Mouse (Mus musculus): ENCODE measurements at regions not wholly inside any gene's neighbourhood (a gene's known extent, or its start where the extent isn't known, plus 50 kb on each side); places are given as distances from the start of the nearest gene placed in this dataset.
A peak's percentile ranks its signal among the peaks of the same experiment; 100 is the strongest.
"Not testable (repeated sequence)": the region's sequence is repeated elsewhere in the genome, so short reads cannot be mapped to it uniquely, and the experiment has no call there.

DNA sequence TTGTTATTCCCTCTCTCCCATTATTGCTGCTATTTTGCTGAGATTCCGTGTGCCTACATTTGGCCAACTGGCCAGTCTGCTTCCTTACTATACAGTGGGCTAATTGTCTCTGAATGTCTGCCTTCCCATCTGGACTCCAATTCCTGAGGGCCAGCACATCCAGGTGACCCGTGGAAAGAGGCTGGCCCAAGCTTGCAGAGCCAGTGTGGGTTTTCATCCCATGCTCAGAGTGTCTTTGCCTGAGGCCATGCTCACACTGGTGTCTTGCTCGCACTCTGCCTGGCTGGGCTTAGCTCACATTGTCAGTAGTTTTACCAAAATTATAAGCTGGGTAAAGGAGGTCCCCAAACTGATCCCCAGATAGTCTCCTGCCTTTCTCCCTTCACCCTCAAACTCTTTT lies 223.3 kb downstream of the Bcl11a start:
- Histone ChIP-seq H3K4me2 (replicated peaks) (no peak overlapping the region), H3K27ac (no peak overlapping the region), H3K9ac (no peak overlapping the region), H3K9me3 (no peaks in the 10 kb centered on the region), H3K27me3 (replicated peaks) (no peaks in the 10 kb centered on the region), H3K4me1 (peaks cover 34% of the 10 kb centered on the region), H3K4me3 (no peak overlapping the region), H3K36me3 (no peaks in the 10 kb centered on the region)
- WGBS, result 70% methylated on average over 3 of the region's 3 CpGs
- ATAC-seq (ENCODE audit: low FRiP score, low read depth), result no peak

DNA sequence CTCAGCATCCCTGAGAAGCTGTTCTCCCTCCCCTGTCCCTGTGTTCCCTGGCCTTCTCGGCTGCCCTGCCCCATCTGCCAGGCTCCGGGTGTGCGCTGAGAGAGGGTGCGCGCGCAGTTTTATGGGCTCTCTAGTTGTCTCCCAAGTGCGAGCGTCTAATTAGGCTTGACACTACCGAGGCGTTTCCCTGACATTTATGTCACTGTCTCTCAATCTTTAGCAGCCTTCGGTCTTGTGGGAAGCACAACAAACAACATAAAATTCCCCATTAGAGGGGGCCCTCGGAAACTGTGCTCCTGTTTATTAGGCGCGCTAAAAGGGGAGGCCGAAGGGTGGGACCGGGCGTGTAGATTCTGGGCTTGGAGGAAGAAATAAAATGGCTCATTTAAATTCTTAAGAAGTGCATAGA lies 227.3 kb downstream of the Bcl11a start:
- H3K9me3 ChIP-seq, result no peaks in the 10 kb centered on the region
- no peak overlapping the region for H3K9ac ChIP-seq
- no peaks in the 10 kb centered on the region for H3K36me3 ChIP-seq
- H3K27ac ChIP-seq, result no peak overlapping the region
- H3K4me3 ChIP-seq, result peak overlapping the region; percentile 22; the same call in 1 of the 2 replicates
- peaks cover 38% of the 10 kb centered on the region for H3K4me1 ChIP-seq
- H3K4me2 ChIP-seq (replicated peaks), result peak overlapping the region; percentile 61
- peak; percentile 90 for ATAC-seq (ENCODE audit: low FRiP score, low read depth)
- no peaks in the 10 kb centered on the region for H3K27me3 ChIP-seq (replicated peaks)
- WGBS, result 2% methylated on average over 17 of the region's 17 CpGs

DNA sequence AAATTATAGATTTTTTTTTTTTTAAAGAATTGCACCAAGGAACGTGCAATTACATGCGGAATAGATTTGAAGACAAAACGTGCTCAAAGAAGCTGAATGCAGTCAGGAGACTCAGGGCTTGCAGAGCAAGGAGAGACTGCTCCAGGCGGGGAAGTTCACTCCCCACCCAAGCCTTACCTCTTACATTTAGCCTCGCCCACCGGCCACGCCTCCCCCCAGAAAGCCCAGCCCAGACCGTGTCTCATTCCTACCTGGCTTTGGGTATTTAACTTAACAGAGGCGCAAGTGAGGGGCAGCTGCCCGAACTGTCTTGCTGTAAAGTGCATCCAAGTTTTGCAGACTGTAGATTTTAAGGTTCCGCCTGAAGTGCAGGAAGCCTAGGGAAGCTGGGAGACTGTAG lies 227.8 kb downstream of the Bcl11a start:
- 8% methylated on average over 11 of the region's 11 CpGs for WGBS
- H3K9me3 ChIP-seq, result peaks cover 4% of the 10 kb centered on the region; the same call in 1 of the 2 replicates
- H3K27me3 ChIP-seq (replicated peaks), result no peaks in the 10 kb centered on the region
- H3K4me1 ChIP-seq, result peaks cover 38% of the 10 kb centered on the region
- no peak overlapping the region for H3K27ac ChIP-seq
- ATAC-seq (ENCODE audit: low FRiP score, low read depth), result peak; percentile 35; the same call in 1 of the 2 replicates
- H3K36me3 ChIP-seq, result no peaks in the 10 kb centered on the region
- H3K4me3 ChIP-seq, result no peak overlapping the region
- peak overlapping the region; percentile 61 for H3K4me2 ChIP-seq (replicated peaks)
- H3K9ac ChIP-seq, result no peak overlapping the region

DNA sequence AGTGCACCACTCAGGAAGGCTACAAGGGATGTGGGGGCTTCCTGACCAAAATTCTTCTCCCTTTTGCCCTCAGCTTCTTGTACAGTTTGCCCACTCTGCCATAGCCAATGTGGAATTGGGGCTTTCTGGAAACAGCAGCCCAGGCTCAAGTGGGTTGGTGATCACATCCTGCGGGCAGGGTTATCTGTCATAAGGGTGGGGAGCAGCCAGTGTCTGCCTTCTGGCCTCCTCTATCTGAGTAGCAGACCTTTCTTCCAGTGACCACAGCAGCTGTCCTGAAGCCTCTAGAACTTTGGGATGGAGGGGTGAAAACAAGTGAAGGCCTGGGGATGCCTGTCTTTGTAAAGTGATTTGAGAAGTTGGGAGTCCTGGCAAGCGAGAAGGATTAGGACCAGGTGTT lies 228.2 kb downstream of the Bcl11a start:
- no peak overlapping the region for H3K4me3 ChIP-seq
- H3K27me3 ChIP-seq (replicated peaks), result no peaks in the 10 kb centered on the region
- H3K27ac ChIP-seq, result no peak overlapping the region
- no peak overlapping the region for H3K9ac ChIP-seq
- H3K36me3 ChIP-seq, result no peaks in the 10 kb centered on the region
- H3K9me3 ChIP-seq, result peaks cover 4% of the 10 kb centered on the region; the same call in 1 of the 2 replicates
- peak overlapping the region; percentile 61 for H3K4me2 ChIP-seq (replicated peaks)
- 77% methylated on average over 2 of the region's 2 CpGs for WGBS
- ATAC-seq (ENCODE audit: low FRiP score, low read depth), result no peak
- H3K4me1 ChIP-seq, result peaks cover 38% of the 10 kb centered on the region

DNA sequence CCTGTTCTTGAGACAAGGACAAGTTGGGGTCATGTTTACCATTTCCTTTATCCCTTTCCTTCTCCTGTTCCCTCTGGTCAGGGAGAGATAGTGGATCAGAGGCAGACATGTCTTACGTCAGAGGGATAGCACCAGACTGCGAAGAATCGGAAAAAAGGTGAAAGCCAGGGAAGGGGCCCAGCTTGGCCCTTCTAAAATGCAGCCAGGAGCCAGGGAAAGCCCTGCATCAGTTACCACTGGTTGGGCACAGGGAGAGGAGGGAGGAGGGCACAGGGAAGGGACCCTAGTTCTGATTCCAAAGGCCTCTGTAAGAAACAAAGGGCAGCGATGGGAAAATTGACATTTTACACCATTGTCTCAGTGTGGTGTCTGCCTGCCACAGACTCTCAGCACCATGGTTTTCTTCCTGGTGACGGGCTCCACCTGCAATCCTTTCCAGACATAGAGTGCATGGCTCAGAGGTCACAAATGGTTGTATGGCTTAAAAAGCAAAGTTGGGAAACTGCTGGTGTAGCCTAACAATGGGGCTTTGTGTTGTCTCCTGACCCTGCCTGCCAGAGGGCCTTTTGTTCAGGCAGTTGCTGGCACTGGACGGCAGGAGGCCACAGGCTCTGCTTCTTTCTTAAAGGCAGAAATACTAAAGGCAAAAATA lies 229.9 kb downstream of the Bcl11a start:
- Histone ChIP-seq H3K9ac (no peak overlapping the region), H3K27me3 (replicated peaks) (no peaks in the 10 kb centered on the region), H3K27ac (no peak overlapping the region), H3K4me3 (no peak overlapping the region), H3K36me3 (no peaks in the 10 kb centered on the region), H3K4me1 (peaks cover 38% of the 10 kb centered on the region), H3K9me3 (peaks cover 4% of the 10 kb centered on the region; the same call in 1 of the 2 replicates), H3K4me2 (replicated peaks) (no peak overlapping the region)
- ATAC-seq (ENCODE audit: low FRiP score, low read depth), result 0 out of 2 replicates have a peak, but pooled peaks have one; percentile 14
- 20% methylated on average over 6 of the region's 6 CpGs for WGBS

DNA sequence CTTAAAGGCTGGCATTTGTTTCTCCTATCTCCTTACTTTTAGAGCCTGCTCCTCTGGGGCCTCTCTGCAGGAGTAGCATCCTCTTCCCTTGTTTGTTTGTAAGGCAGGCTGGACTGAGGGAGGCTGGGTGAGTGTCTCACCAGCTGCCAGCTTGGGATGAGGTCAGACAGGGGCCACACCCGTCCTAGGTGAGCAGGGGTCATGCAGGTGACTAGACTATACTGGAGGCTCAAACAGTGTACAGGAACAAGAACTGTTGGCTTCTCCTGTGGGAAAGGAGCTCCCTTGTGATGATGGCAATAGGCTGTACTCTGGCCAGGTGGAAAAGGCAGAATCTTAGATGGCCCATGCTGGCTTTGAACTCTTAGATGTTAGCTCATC lies 230.4 kb downstream of the Bcl11a start:
- 4% methylated on average over 1 of the region's 1 CpGs for WGBS
- no peak overlapping the region for H3K4me2 ChIP-seq (replicated peaks)

DNA sequence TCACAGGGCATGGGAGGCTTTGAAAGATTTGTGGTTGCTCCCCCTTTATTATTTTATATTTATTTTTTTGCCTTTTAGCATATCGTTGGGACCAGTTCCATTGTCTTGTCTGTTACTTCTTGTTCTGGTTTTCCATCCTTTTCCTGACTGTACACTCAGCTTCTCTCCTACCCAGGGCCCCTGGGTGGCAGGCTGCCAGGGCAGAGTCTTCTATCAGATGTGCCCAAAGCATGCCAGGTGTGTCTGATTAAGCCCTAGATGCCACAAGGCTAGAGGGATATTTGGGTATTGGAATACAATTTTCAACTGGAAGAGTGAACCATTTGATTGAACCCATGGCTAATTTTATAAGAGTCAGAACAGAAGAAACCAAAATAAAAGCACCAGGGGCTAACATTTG lies 236.2 kb downstream of the Bcl11a start:
- H3K4me1 ChIP-seq, result no peaks in the 10 kb centered on the region
- ATAC-seq (ENCODE audit: low FRiP score, low read depth), result no peak
- no peaks in the 10 kb centered on the region for H3K27me3 ChIP-seq (replicated peaks)
- no peak overlapping the region for H3K4me3 ChIP-seq
- H3K4me2 ChIP-seq (replicated peaks), result no peak overlapping the region
- H3K27ac ChIP-seq, result no peak overlapping the region
- H3K9ac ChIP-seq, result no peak overlapping the region
- WGBS, result 81% methylated on average over 1 of the region's 1 CpGs
- H3K9me3 ChIP-seq, result peaks cover 4% of the 10 kb centered on the region; the same call in 1 of the 2 replicates
- H3K36me3 ChIP-seq, result no peaks in the 10 kb centered on the region

More for the DNA sequence above, 230.4 kb downstream of the Bcl11a start:
- Histone ChIP-seq H3K27me3 (replicated peaks) (no peaks in the 10 kb centered on the region), H3K4me3 (no peak overlapping the region), H3K9me3 (peaks cover 4% of the 10 kb centered on the region; the same call in 1 of the 2 replicates), H3K4me1 (peaks cover 38% of the 10 kb centered on the region), H3K9ac (no peak overlapping the region), H3K36me3 (no peaks in the 10 kb centered on the region), H3K27ac (no peak overlapping the region)
- ATAC-seq (ENCODE audit: low FRiP score, low read depth), result 0 out of 2 replicates have a peak, but pooled peaks have one; percentile 28

DNA sequence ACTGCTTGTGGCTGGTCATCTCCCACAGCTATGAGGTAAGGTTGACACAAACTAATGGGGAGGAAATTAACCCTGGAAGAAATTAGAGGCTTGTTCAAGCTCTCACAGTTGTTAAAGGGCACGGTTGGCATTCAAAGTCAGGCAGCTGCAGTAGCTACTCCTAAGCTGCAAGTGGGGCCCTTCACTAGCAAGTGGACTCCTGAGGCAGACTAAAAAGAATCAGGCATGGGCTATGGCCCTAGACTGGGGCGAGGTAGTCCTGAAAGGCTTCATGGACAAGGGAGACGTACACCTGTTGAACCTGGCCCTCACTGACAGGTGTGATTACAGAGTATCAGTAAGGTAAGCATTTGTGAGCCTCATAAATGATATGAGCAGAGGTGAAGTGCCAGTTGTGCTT lies 237.7 kb downstream of the Bcl11a start:
- Histone ChIP-seq H3K27ac (no peak overlapping the region), H3K4me3 (no peak overlapping the region), H3K9ac (no peak overlapping the region), H3K27me3 (replicated peaks) (no peaks in the 10 kb centered on the region), H3K9me3 (peaks cover under 1% of the 10 kb centered on the region; the same call in 1 of the 2 replicates), H3K36me3 (no peaks in the 10 kb centered on the region), H3K4me2 (replicated peaks) (no peak overlapping the region), H3K4me1 (no peaks in the 10 kb centered on the region)
- WGBS, result 89% methylated on average over 3 of the region's 3 CpGs
- ATAC-seq (ENCODE audit: low FRiP score, low read depth), result no peak

DNA sequence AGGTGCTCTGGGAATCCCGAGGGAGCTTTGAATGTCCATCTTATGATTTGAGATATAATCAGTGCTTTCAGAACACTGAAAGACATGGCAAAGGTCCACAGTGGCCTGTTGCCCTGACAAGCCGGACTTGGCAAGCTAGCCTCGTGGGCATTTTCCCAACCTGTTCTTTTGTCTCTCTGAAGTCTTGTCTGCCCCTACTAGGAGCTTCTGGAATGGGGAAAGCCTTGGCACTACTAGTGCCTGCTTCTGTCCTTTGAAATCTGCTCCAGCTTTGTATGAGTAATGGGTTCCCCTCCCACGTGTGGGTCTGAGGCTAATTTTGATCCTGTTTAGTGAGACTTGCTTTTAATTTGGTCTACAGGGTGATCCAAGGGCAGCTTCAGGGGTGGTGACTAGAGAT lies 238.3 kb downstream of the Bcl11a start:
- Histone ChIP-seq H3K9ac (no peak overlapping the region), H3K27ac (no peak overlapping the region), H3K36me3 (no peaks in the 10 kb centered on the region), H3K4me2 (replicated peaks) (no peak overlapping the region), H3K9me3 (no peaks in the 10 kb centered on the region), H3K4me3 (no peak overlapping the region), H3K27me3 (replicated peaks) (no peaks in the 10 kb centered on the region), H3K4me1 (no peaks in the 10 kb centered on the region)
- ATAC-seq (ENCODE audit: low FRiP score, low read depth), result no peak
- WGBS, result 85% methylated on average over 4 of the region's 4 CpGs

DNA sequence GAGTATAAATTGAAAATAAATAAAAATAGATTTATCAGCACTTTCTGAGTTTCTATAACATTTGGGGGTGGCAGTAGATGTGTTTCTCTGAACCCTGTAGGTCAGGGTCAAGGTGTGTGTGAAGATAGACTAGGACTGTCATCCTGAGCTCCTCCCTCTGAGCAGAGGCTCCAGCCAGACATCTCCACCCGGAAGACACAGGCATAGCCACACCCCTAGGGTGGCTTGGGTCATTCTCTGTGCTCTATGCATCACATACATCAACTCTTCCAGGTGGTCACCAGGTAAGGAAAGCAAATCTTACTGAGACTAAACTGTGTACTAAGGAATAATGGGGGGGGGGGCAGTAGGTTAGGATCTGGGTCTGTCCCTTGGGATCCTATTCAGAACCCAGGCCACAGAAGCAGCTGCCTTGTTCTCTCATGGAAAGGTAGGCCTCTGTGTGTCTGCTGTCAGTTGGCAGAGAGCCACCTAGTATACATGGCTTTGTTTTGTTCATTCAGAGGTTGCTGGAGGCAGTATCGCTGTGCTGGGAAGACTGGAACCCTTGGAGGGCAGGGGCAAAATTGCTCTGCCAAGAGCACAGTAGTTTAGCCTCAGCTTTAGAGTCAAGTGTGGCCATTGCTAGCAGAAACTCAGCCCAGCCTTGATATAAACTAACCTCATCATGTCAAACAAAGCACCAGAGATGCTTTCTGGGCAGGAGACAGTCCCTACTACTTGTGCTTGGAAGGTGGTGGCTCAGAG lies 240.3 kb downstream of the Bcl11a start:
- no peak for ATAC-seq (ENCODE audit: low FRiP score, low read depth)
- Histone ChIP-seq H3K36me3 (no peaks in the 10 kb centered on the region), H3K9me3 (no peaks in the 10 kb centered on the region), H3K27me3 (replicated peaks) (no peaks in the 10 kb centered on the region), H3K4me3 (no peak overlapping the region), H3K4me2 (replicated peaks) (no peak overlapping the region), H3K27ac (no peak overlapping the region), H3K9ac (no peak overlapping the region), H3K4me1 (no peaks in the 10 kb centered on the region)
- WGBS, result 80% methylated on average over 2 of the region's 2 CpGs

DNA sequence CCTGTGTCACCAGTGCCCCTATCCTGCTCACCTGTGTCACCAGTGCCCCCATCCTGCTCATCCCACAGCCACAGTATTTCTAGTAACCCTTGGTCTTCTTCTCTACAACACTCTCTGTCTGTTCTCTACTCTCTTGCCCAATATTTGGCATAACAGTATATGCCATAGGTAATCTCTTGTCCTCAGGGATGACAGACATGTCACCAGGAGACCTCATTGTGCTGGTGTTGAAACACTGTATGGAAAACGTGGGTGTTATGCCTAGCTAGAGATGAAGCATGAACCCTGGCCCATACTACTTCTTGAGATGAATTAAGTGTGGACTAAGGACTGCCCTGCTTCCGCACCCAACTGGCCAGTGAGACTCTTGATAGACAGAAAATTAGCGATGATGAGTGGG lies 241.4 kb downstream of the Bcl11a start:
- no peak overlapping the region for H3K9ac ChIP-seq
- no peak overlapping the region for H3K4me3 ChIP-seq
- H3K4me2 ChIP-seq (replicated peaks), result no peak overlapping the region
- 90% methylated on average over 3 of the region's 3 CpGs for WGBS
- no peaks in the 10 kb centered on the region for H3K36me3 ChIP-seq
- H3K9me3 ChIP-seq, result no peaks in the 10 kb centered on the region
- ATAC-seq (ENCODE audit: low FRiP score, low read depth), result no peak
- no peak overlapping the region for H3K27ac ChIP-seq
- no peaks in the 10 kb centered on the region for H3K27me3 ChIP-seq (replicated peaks)
- no peaks in the 10 kb centered on the region for H3K4me1 ChIP-seq

DNA sequence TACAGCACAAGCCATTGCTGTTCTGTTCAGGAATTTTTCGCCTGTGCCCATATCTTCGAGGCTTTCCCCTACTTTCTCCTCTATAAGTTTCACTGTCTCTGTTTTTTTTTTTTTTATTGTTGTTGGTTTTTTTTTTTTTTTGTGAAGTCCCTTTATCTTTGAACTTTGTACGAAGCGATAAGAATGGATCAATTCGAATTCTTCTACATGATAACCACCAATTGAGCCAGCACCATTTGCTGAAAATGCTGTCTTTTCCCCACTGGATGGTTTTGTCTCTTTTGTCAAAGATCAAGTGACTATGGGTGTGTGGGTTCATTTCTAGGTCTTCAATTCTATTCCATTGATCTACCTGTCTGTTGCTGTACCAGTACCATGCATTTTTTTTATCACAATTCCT lies 244.6 kb downstream of the Bcl11a start:
- H3K27ac ChIP-seq; H3K4me3 ChIP-seq; H3K9me3 ChIP-seq; H3K36me3 ChIP-seq; H3K4me2 ChIP-seq (replicated peaks); H3K27me3 ChIP-seq (replicated peaks); ATAC-seq (ENCODE audit: low FRiP score, low read depth); H3K4me1 ChIP-seq; H3K9ac ChIP-seq: not testable (repeated sequence)
- 93% methylated on average over 5 of the region's 5 CpGs for WGBS
